Mouse (Mus musculus) liver, embryonic 14.5 days (tissue): ENCODE measurements at regions not wholly inside any gene's neighbourhood (a gene's known extent, or its start where the extent isn't known, plus 50 kb on each side); places are given as distances from the start of the nearest gene placed in this dataset.

Experiments used
- ATAC-seq: fragments of 200-750 bp; cut with Nextera tagmentation; 2 replicates; pipeline ENCODE4 v1.8.0; 2017; ENCODE audit warnings: moderate number of reproducible peaks, mild to moderate bottlenecking, moderate library complexity; ENCODE audit not compliant: insufficient read depth
- DNase-seq, 3 experiments: peaks; one replicate each; pipeline ENCODE4 v3.0.0-alpha.2; 2012 to 2013; ENCODE audit warnings: low read depth in 3 of 3, low spot score in 3 of 3
- H3K27ac ChIP-seq: fragments of 300-500 bp; sonication (generic); 2 replicates; pipeline ENCODE4 v1.5.1; 2014; ENCODE audit warnings: moderate library complexity, mild to moderate bottlenecking, control low read depth, inconsistent platforms
- H3K27me3 ChIP-seq: fragments of 300-500 bp; sonication (generic); 2 replicates; pipeline ENCODE4 v1.6.1; 2014; ENCODE audit warnings: mild to moderate bottlenecking, low read length, moderate library complexity; ENCODE audit not compliant: control insufficient read depth, insufficient read depth
- H3K36me3 ChIP-seq: fragments of 300-500 bp; sonication (generic); replicated peaks from 2 replicates; pipeline ENCODE4 v1.6.1; 2014; ENCODE audit warnings: low read depth; ENCODE audit not compliant: control insufficient read depth, insufficient read depth
- H3K4me1 ChIP-seq, 2 experiments: fragments of 200-500 bp in 1 of 2; fragments of 300-500 bp in 1 of 2; sonication (generic) in 1 of 2; replicated peaks; 2 replicates each; pipeline ENCODE4 v1.6.1; 2012 to 2014; ENCODE audit warnings: antibody characterized with exemption in 1 of 2, inconsistent platforms in 1 of 2, low read length in 1 of 2; ENCODE audit not compliant: control insufficient read depth in 2 of 2, insufficient read depth in 2 of 2
- H3K4me2 ChIP-seq: fragments of 300-500 bp; sonication (generic); 2 replicates; pipeline ENCODE4 v1.6.1; 2014; ENCODE audit warnings: low read depth, mild to moderate bottlenecking, control low read depth, moderate library complexity
- H3K4me3 ChIP-seq, 2 experiments: fragments of 200-500 bp in 1 of 2; fragments of 300-500 bp in 1 of 2; sonication (generic) in 1 of 2; 2 replicates each; pipeline ENCODE4 v1.5.1; 2012 to 2014; ENCODE audit warnings: low read depth in 2 of 2, low read length in 2 of 2, mild to moderate bottlenecking in 2 of 2, control low read depth in 1 of 2, inconsistent platforms in 1 of 2, moderate library complexity in 1 of 2; ENCODE audit not compliant: insufficient read depth in 1 of 2
- H3K9ac ChIP-seq: fragments of 300-500 bp; sonication (generic); replicated peaks from 2 replicates; pipeline ENCODE4 v1.6.1; 2014; ENCODE audit warnings: mild to moderate bottlenecking, control low read depth, moderate library complexity
- H3K9me3 ChIP-seq: fragments of 300-500 bp; sonication (generic); 2 replicates; pipeline ENCODE4 v1.6.1; 2016; ENCODE audit warnings: low read length, mixed read lengths; ENCODE audit not compliant: control insufficient read depth
- CTCF ChIP-seq: IDR thresholded peaks from 2 replicates; pipeline ENCODE4 v1.5.1; 2016; ENCODE audit warnings: antibody characterized with exemption, low read depth, control low read depth
- EP300 ChIP-seq: IDR thresholded peaks from 2 replicates; pipeline ENCODE4 v1.6.1; 2016; ENCODE audit warnings: antibody characterized with exemption, low read depth
- WGBS: fragments of 180-500 bp; shearing (Covaris S2); extraction: QIAGEN DNeasy Blood & Tissue Kit; methylation state at CpG from one replicate; pipeline ENCODE4 v1.1.7; 2014; ENCODE audit not compliant: insufficient replicate concordance; 5-methylcytosine and 5-hydroxymethylcytosine counted together

DNA sequence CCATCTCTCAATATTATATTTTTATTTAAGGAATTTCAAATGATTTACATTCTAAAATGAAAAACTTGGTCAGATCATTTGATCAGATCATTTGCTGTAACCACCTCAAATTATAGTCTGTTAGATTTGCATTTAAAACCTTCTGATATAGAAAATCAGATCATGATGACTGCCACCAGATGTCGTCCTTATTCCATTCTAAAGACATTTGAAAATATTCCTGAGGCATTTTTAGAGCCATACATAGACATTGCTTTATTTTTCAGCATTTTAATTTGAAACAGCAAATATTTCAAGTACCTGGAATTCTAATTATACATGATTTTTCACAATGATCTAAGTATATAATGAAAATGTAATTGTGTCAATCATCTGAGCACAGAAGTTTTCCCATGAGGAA is 52.0 kb upstream of the Ppp6c start:
- Histone ChIP-seq H3K4me3 (no peak overlapping the region), H3K4me2 (no peak overlapping the region), H3K27ac (no peak overlapping the region), H3K9me3 (no peaks in the 10 kb centered on the region), H3K36me3 (no peaks in the 10 kb centered on the region), H3K27me3 (no peaks in the 10 kb centered on the region), H3K9ac (no peak overlapping the region), H3K4me1 (no peaks in the 10 kb centered on the region)
- TF ChIP-seq EP300, result no peak
- TF ChIP-seq CTCF, result no peak
- 29% methylated on average over 1 of the region's 1 CpGs for WGBS
- ATAC-seq (no peak), DNase-seq (no peak)
